Mouse (Mus musculus): ENCODE measurements around the gene Chn2.

DNA sequence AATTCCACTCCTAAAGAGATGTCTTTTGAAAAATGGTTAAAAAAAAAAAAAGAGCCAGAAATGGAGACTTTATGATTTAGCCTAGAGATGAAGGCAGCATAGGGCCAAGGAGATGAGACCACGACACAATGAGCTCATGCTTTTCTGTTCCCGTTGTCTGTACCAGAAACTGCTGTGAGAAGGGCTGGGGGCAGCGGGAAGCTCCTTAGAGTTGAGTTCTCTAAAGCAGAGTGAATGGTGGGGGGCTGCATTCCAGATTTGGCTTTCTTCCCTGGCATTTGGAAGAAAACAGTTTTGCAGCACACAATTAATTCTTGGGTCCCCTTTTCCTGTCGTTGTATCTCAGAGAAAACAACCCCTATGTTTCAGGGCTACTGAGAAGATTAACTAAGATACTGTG, 30.1 kb upstream of the Chn2 start:
- TF ChIP-seq POLR2A (IDR thresholded peaks at IDR 0.05; ENCODE audit: borderline replicate concordance, extremely low read depth, low read depth, low read length) (no peak), CTCF (IDR thresholded peaks at IDR 0.05; ENCODE audit: insufficient read depth, low read length) (no peak)

Data from lung, adult 2 months (tissue).